Mouse (Mus musculus) kidney, embryonic 15.5 days (tissue): ENCODE data around the gene Nhsl2. TPM values are rescaled to one million over a fixed set of nuclear protein-coding genes. Genes with fewer than 3 reads are reported as not detected.

Experiments used
- ATAC-seq: fragments of 200-750 bp; cut with Nextera tagmentation; replicated peaks from 2 replicates; pipeline ENCODE4 v1.8.0; 2017; ENCODE audit warnings: moderate TSS enrichment; ENCODE audit not compliant: low FRiP score
- H3K27ac ChIP-seq: fragments of 300-500 bp; sonication (generic); 2 replicates; pipeline ENCODE4 v1.5.1; 2015; ENCODE audit warnings: mild to moderate bottlenecking, inconsistent platforms
- H3K27me3 ChIP-seq: fragments of 300-500 bp; sonication (generic); 2 replicates; pipeline ENCODE4 v1.6.1; 2015; ENCODE audit warnings: inconsistent platforms
- H3K36me3 ChIP-seq: fragments of 300-500 bp; sonication (generic); 2 replicates; pipeline ENCODE4 v1.6.1; 2015; ENCODE audit warnings: inconsistent platforms
- H3K4me1 ChIP-seq: fragments of 300-500 bp; sonication (generic); 2 replicates; pipeline ENCODE4 v1.6.1; 2015; ENCODE audit warnings: inconsistent platforms
- H3K4me2 ChIP-seq: fragments of 300-500 bp; sonication (generic); 2 replicates; pipeline ENCODE4 v1.6.1; 2015; ENCODE audit warnings: moderate library complexity, mild to moderate bottlenecking, inconsistent platforms
- H3K4me3 ChIP-seq: fragments of 300-500 bp; sonication (generic); replicated peaks from 2 replicates; pipeline ENCODE4 v1.5.1; 2015; ENCODE audit warnings: mild to moderate bottlenecking, inconsistent platforms
- H3K9ac ChIP-seq: fragments of 300-500 bp; sonication (generic); 2 replicates; pipeline ENCODE4 v1.6.1; 2015; ENCODE audit warnings: mild to moderate bottlenecking, inconsistent platforms
- H3K9me3 ChIP-seq: fragments of 300-500 bp; sonication (generic); replicated peaks from 2 replicates; pipeline ENCODE4 v1.6.1; 2016; ENCODE audit warnings: inconsistent platforms
- WGBS: fragments of 180-500 bp; shearing (Covaris S2); methylation state at CpG from one replicate; pipeline ENCODE4 v1.1.7; 2015; ENCODE audit warnings: mixed read lengths; 5-methylcytosine and 5-hydroxymethylcytosine counted together
- polyA plus RNA-seq: library from polyadenylated mRNA; unstranded; fragments of >200 nt; fragmentation: Nextera tagmentation; extraction: Ambion mirVana; gene quantifications from 2 replicates; pipeline ENCODE4 v1.2.1, GENCODE M21; 2015

Nhsl2 gene
- polyA plus RNA-seq, 1 experiment from 2014 or later, result 12.9 TPM

DNA sequence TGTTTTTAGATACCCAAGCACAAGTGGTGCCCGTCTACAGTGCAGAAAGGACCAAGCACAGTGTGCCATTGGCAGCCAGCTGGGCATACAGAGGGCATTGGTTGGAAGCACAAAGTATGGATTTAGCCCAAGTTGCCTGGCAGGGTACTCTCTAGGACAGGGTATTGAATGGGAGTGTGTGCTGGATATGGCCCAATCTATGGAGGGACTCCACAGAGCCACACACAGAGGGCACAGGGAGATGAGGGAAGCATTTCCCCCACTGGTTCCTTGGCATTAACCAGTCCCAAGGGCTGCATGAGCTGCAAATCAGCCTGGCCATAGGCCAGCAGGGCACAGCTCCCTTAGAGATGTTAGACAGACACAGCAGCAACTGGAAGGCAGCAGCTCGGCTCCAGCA is 79.9 kb downstream of the Nhsl2 start:
- Histone ChIP-seq H3K36me3 (no peaks in the 10 kb centered on the region), H3K4me2 (no peak overlapping the region), H3K4me3 (no peak overlapping the region), H3K9ac (no peak overlapping the region), H3K4me1 (no peaks in the 10 kb centered on the region), H3K27ac (no peak overlapping the region), H3K27me3 (peaks cover 64% of the 10 kb centered on the region), H3K9me3 (no peaks in the 10 kb centered on the region)
- ATAC-seq, result no peak
- 78% methylated on average over 2 of the region's 2 CpGs for WGBS

DNA sequence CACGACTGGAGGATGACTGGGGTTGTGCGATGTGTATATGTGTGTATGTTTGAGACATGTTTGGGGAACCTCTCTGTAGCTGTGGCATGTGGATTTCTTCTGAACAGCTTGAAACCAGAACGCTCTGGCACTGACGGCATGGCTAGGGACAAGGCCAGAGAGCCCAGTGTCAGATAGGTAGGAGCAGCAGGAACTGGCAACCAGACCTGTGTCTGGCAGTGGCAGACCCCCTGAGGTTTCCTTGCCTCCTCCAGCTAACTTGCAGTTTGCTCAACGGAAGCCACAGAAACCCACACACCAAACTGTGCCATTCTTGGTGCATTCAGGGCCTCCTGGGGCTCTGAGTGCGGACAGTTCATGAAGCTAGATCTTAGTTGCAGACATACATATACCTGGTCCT is 81.1 kb downstream of the Nhsl2 start:
- Histone ChIP-seq H3K9me3 (no peaks in the 10 kb centered on the region), H3K4me1 (no peaks in the 10 kb centered on the region), H3K27me3 (peaks cover 66% of the 10 kb centered on the region), H3K36me3 (no peaks in the 10 kb centered on the region), H3K4me2 (no peak overlapping the region), H3K4me3 (no peak overlapping the region), H3K9ac (no peak overlapping the region), H3K27ac (no peak overlapping the region)
- no peak for ATAC-seq
- WGBS, result 87% methylated on average over 6 of the region's 6 CpGs

DNA sequence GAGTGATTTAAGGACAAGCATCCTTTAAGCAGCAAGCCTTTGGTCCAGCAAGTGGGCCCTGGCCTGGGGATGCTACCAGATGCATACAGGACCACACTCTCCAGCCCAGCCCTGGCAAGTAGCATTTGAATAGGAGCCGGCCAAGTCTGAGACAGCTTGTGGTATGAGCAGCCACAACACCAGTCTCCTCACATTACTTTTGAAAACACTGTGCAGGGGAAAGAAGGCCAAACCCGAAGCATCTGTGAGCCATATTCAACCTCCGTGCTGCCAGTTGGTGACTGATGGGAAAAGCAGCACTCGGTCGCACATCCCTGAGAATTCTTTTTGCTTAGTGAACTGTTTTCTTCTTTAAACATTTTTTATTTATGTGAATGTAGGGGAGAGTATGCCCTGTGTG is 81.8 kb downstream of the Nhsl2 start:
- H3K4me2 ChIP-seq, result no peak overlapping the region
- H3K4me3 ChIP-seq, result no peak overlapping the region
- 77% methylated on average over 5 of the region's 5 CpGs for WGBS
- no peaks in the 10 kb centered on the region for H3K9me3 ChIP-seq
- H3K36me3 ChIP-seq, result no peaks in the 10 kb centered on the region
- no peak for ATAC-seq
- H3K27ac ChIP-seq, result no peak overlapping the region
- peaks cover 71% of the 10 kb centered on the region for H3K27me3 ChIP-seq
- no peak overlapping the region for H3K9ac ChIP-seq
- H3K4me1 ChIP-seq, result no peaks in the 10 kb centered on the region

DNA sequence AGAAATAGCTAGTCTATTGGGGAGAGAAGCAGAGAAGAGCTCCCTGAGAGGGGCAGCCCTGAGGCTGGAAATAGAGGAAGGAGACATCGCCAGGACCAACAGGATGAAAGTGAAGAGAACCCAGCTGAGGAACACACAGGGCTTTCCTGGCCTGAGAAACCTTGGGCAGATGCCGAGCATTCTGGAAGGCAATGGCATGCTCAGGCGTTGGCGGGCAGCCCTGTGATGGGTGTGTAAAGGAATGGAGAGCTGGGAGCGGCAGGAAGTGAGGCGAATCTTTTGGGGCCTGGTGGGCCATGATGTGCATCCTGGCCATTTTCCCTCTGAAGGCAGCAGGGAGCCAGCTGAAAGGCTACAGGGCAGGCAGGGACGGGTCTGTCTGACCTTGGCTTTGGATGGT is 83.1 kb downstream of the Nhsl2 start:
- Histone ChIP-seq H3K27ac (no peak overlapping the region), H3K4me2 (no peak overlapping the region), H3K4me1 (no peaks in the 10 kb centered on the region), H3K27me3 (peaks cover 73% of the 10 kb centered on the region), H3K4me3 (no peak overlapping the region), H3K9me3 (no peaks in the 10 kb centered on the region), H3K36me3 (no peaks in the 10 kb centered on the region), H3K9ac (no peak overlapping the region)
- 85% methylated on average over 7 of the region's 7 CpGs for WGBS
- ATAC-seq, result no peak

DNA sequence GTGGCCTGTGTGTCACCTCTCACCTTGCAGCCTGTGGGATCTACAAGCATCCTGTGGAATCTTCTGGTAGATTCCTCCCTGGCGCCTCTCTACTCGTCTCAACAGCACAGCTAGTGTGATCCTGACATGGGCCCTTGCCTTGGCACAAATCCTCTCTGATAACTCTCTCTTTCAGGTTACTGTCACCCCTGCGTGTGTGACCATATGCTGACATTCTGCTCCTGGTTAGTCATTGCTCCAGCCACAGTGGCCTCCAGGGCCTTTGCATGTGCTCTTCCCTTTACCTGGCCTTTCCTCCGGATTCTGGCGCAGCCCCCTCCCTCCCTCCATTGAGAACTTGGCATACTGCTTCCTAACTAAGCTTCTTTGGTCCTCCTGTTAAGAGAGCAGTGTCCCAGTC is 84.2 kb downstream of the Nhsl2 start:
- Histone ChIP-seq H3K9me3 (no peaks in the 10 kb centered on the region), H3K4me3 (no peak overlapping the region), H3K4me1 (no peaks in the 10 kb centered on the region), H3K27me3 (peaks cover 73% of the 10 kb centered on the region), H3K4me2 (no peak overlapping the region), H3K9ac (no peak overlapping the region), H3K27ac (no peak overlapping the region), H3K36me3 (no peaks in the 10 kb centered on the region)
- 91% methylated on average over 5 of the region's 5 CpGs for WGBS
- no peak for ATAC-seq

DNA sequence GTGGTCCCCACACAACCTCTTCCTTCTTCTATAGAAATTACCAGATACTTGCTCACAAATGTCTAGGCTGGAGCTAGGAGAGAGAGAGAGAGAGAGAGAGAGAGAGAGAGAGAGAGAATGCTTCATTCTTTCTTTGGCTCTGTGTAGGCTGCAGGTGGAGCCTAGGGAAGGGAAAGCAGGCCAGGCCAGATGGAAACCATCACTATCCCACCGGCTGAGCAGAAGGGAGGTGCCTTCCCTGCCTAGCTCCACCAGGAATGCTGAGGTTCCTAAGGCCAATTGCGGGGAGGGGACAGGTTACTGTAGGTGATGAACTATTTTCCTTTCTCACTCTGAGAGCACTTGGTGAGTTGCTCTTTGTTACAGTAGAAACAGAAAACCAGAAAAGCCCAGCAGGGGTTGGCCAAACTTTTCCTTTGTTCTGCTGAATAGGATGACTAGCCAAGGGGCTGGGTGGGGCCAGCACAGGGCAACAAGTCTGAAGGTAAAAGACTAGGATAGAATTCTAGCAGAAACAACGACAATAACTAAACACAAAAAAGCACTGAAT is 86.2 kb downstream of the Nhsl2 start:
- Histone ChIP-seq H3K36me3 (no peaks in the 10 kb centered on the region), H3K27ac (no peak overlapping the region), H3K27me3 (peaks cover 71% of the 10 kb centered on the region), H3K9ac (no peak overlapping the region), H3K4me2 (no peak overlapping the region), H3K4me1 (no peaks in the 10 kb centered on the region), H3K9me3 (no peaks in the 10 kb centered on the region), H3K4me3 (no peak overlapping the region)
- 33% methylated on average over 3 of the region's 3 CpGs for WGBS
- ATAC-seq, result no peak

DNA sequence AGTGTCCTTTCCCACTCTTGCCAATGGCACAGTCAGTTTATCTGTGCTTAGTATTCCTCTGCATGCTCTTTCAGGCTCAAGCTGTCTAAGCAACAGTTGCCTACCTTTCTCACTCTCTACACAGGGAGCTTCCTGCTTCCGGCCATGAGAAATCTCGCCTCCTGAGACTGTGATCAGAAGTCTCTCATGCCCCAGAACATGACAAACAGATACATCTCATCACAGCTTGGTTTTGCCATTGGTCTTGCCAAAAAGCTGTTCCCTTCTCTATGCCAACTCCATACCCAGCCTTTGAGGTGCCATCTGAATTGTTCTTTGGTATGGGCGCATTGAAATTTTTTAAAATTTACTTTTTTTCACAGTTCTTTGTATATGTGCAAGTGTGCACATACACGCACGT is 90.3 kb downstream of the Nhsl2 start:
- H3K4me1 ChIP-seq, result 0 out of 2 replicates have a peak, but pooled peaks cover 2% of the 10 kb centered on the region
- no peak overlapping the region for H3K9ac ChIP-seq
- H3K9me3 ChIP-seq, result no peaks in the 10 kb centered on the region
- H3K4me3 ChIP-seq, result no peak overlapping the region
- WGBS, result 88% methylated on average over 5 of the region's 5 CpGs
- H3K27me3 ChIP-seq, result peaks cover 72% of the 10 kb centered on the region
- no peak for ATAC-seq
- H3K36me3 ChIP-seq, result no peaks in the 10 kb centered on the region
- no peak overlapping the region for H3K27ac ChIP-seq
- H3K4me2 ChIP-seq, result no peak overlapping the region

DNA sequence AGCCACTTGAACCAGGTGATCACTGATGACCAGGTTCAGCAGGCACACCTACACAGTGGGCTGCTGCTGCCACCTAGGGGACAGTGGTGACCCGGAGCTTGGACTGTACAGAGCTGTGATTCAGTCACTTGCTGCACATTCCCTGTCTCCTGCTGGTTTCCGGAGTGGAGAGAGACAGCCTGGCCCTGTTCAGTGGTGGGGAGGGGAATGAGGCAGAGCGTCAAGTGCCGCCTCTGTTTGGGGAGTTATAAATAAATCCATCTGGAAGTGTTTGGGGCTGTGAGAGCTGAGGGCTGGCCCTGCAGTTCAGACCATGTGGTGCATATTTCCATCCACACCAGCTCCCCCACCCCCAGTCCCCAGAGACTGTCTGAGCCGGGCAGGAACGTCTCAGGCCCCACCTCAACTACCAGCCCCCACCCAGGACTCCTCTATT is 93.3 kb downstream of the Nhsl2 start:
- peaks cover 5% of the 10 kb centered on the region; the same call in 1 of the 2 replicates for H3K4me1 ChIP-seq
- peak; percentile 92 for ATAC-seq
- 21% methylated on average over 6 of the region's 6 CpGs for WGBS

DNA sequence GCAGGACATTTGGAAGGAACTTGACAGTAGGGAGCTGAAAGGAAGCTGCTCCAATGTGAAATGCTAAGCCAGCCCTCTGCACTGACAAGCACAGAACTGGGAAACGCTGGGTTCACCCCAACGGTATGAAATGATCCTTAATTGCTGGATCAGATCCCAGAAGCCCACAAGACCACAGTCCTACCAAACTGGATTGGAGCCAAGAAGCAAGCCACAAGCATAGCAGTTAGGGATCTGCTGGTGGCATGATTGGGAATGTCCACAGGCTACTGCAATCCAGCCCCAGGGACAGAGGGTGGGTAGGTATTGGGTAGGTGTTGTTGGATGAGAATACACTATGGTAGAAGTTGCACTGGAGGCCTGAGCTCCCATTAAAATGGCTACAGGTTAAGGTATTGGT is 94.6 kb downstream of the Nhsl2 start:
- Histone ChIP-seq H3K9ac (no peak overlapping the region), H3K36me3 (no peaks in the 10 kb centered on the region), H3K27ac (no peak overlapping the region), H3K9me3 (no peaks in the 10 kb centered on the region), H3K4me1 (peaks cover 5% of the 10 kb centered on the region; the same call in 1 of the 2 replicates), H3K4me3 (no peak overlapping the region), H3K27me3 (peaks cover 70% of the 10 kb centered on the region), H3K4me2 (no peak overlapping the region)
- no peak for ATAC-seq
- WGBS, result 63% methylated on average over 2 of the region's 2 CpGs

More for the DNA sequence above, 93.3 kb downstream of the Nhsl2 start:
- Histone ChIP-seq H3K36me3 (no peaks in the 10 kb centered on the region), H3K9ac (no peak overlapping the region), H3K27me3 (peaks cover 69% of the 10 kb centered on the region), H3K27ac (no peak overlapping the region), H3K9me3 (no peaks in the 10 kb centered on the region), H3K4me3 (no peak overlapping the region), H3K4me2 (no peak overlapping the region)

DNA sequence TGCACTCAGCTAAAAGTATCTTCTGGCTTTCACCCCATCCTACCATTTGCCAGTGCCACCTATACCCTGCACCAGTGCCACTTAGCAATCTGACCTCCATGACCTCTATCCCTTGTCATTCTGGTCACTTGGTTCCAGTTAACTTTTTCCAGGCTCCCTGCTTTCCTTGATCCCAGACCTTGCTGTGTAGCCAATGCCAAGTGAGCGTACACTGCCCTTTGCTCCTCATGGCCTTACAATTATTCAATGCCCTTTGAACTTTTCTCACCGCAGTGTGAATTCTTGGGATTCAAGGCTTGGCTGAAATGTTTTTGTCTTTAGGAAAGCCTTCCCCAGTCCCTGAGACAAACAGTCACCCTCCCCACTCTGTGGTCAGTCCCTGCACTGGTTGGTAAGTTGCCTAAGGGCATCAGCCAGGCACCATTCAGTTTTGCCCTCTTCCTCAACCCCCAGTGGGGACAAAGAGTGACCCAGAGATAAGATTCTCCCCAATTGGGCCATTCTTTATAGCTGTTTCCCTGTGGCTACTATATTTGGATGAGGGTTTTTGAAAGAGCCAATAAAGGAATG is 95.7 kb downstream of the Nhsl2 start:
- no peaks in the 10 kb centered on the region for H3K36me3 ChIP-seq
- no peak overlapping the region for H3K27ac ChIP-seq
- 71% methylated on average over 2 of the region's 2 CpGs for WGBS
- ATAC-seq, result no peak
- H3K4me1 ChIP-seq, result peaks cover 5% of the 10 kb centered on the region; the same call in 1 of the 2 replicates
- H3K4me2 ChIP-seq, result no peak overlapping the region
- H3K27me3 ChIP-seq, result peaks cover 61% of the 10 kb centered on the region
- no peaks in the 10 kb centered on the region for H3K9me3 ChIP-seq
- H3K4me3 ChIP-seq, result no peak overlapping the region
- H3K9ac ChIP-seq, result no peak overlapping the region

DNA sequence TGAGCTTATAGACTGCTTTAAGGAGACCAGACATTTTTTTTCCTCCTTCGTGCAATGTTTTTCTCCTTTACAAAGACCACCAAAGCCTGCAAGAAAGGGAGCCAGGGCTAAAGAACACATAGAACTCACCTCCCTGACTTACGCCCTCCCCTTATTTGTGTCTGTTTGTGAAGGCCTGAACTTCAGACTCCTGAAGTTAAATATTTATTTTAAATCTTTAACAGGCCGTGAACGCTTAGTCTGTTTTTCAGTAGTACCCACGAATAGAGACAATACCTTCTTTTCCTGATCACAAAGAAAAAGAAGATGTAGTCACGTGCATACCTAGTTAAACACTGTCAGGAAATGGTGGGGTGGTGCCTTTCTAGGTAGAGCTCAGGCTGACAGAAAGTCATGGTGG is 103.3 kb downstream of the Nhsl2 start:
- no peak overlapping the region for H3K27ac ChIP-seq
- H3K9ac ChIP-seq, result no peak overlapping the region
- ATAC-seq, result no peak
- H3K4me3 ChIP-seq, result no peak overlapping the region
- WGBS, result 72% methylated on average over 6 of the region's 6 CpGs
- peaks cover 10% of the 10 kb centered on the region; the same call in 1 of the 2 replicates for H3K4me1 ChIP-seq
- H3K36me3 ChIP-seq, result no peaks in the 10 kb centered on the region
- H3K27me3 ChIP-seq, result peaks cover 54% of the 10 kb centered on the region
- no peaks in the 10 kb centered on the region for H3K9me3 ChIP-seq
- no peak overlapping the region for H3K4me2 ChIP-seq

DNA sequence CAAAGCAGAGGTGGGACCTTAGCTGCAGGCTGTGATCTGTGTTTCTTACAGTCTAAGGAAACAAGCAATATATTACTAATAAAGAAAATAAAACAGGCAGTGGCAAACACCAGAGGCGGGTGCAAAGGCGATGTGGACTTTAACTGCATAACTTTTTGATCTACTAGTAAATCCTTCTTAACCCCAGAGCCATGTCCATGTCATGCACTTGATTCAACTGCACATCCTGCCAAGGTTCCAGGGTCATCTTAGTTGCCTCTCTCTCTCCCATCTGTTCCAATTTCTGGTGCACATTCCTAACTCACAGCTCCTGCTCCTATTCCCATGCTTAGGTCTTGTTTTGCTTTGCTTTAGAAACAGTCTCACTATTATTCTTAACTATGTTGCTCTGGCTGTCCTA is 104.1 kb downstream of the Nhsl2 start:
- no peak overlapping the region for H3K9ac ChIP-seq
- no peak overlapping the region for H3K4me2 ChIP-seq
- peaks cover 49% of the 10 kb centered on the region for H3K27me3 ChIP-seq
- WGBS, result 73% methylated on average over 2 of the region's 2 CpGs
- H3K27ac ChIP-seq, result no peak overlapping the region
- no peaks in the 10 kb centered on the region for H3K9me3 ChIP-seq
- ATAC-seq, result no peak
- H3K4me1 ChIP-seq, result peaks cover 10% of the 10 kb centered on the region; the same call in 1 of the 2 replicates
- H3K36me3 ChIP-seq, result no peaks in the 10 kb centered on the region
- H3K4me3 ChIP-seq, result no peak overlapping the region
